Mouse (Mus musculus): ENCODE measurements around the gene Pef1.

DNA sequence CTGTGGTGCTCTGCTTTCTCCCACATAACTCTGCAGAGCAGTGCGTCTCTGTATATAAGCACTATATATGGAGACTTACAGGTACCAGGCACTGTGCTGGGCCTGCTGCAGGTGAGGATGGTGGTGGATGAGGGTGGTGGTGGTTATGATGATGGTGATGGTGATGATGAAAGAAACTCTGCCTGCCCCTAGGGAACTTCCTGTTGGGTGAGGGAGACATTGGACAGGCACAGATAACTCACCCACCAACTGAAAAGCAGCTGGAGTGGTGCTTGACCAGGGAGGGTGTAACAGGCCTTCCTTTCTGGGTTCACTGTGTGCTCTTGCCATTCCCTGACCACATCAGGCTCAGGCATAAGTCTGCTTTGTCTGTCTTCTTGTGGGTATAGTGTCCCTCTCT is 10.4 kb downstream of the Pef1 start:
- no peak for TF ChIP-seq CTCF (IDR thresholded peaks at IDR 0.05; ENCODE audit: control insufficient read depth, insufficient read depth, insufficient replicate concordance, low read depth, low read length)
- no peak for TF ChIP-seq POLR2A (IDR thresholded peaks at IDR 0.05; ENCODE audit: control insufficient read depth, low read depth, low read length)

Data from testis, adult 2 months (tissue).